In genomic region chr6:55399910-55400309, GRCm38 (mm10) we compare ENCODE assay signal across 10 mouse cellular contexts. TPM values are rescaled to one million over a fixed set of nuclear protein-coding genes. Genes with fewer than 3 reads are reported as not detected.
A peak's percentile ranks its signal among the peaks of the same experiment; 100 is the strongest.
DNase-seq lines count a peak whose midpoint lies in the region; ATAC-seq and TF ChIP-seq lines count a peak whose summit lies in the region.
"Had no signal": no experiment of that assay in that cellular context is flagged by ENCODE, and none has a peak within 500 bp of the region (broad histone marks: within the 10 kb centered on the region; RNA-seq: fewer than 3 reads in every experiment).

No protein-coding gene starts in this region.

- H3K9me3 ChIP-seq in limb, embryonic 14.5 days (ENCODE audit: control insufficient read depth, low read length): no peaks in the 10 kb centered on the region
- H3K9me3 ChIP-seq in limb, embryonic 10.5 days (replicated peaks): no peaks in the 10 kb centered on the region
- H3K9me3 ChIP-seq: liver, embryonic 15.5 days had no signal

- no peaks in the 10 kb centered on the region for H3K27me3 ChIP-seq in limb, embryonic 14.5 days (ENCODE audit: control insufficient read depth, insufficient read depth, low read length)
- peaks cover 8% of the 10 kb centered on the region for H3K27me3 ChIP-seq in limb, embryonic 10.5 days (ENCODE audit: low read depth, poor library complexity, severe bottlenecking)
- H3K27me3 ChIP-seq in thymus, adult 2 months (ENCODE audit: control insufficient read depth, insufficient read depth, low read length): no peaks in the 10 kb centered on the region

- peaks cover 6% of the 10 kb centered on the region for H3K4me1 ChIP-seq in limb, embryonic 14.5 days (ENCODE audit: control insufficient read depth, insufficient read depth, low read length)
- peaks cover 28% of the 10 kb centered on the region for H3K4me1 ChIP-seq in limb, embryonic 10.5 days
- no peaks in the 10 kb centered on the region for H3K4me1 ChIP-seq in thymus, adult 2 months (replicated peaks; ENCODE audit: control insufficient read depth, insufficient read depth, low read length)
- H3K4me1 ChIP-seq: liver, embryonic 15.5 days had no signal

- 60% methylated on average over 5 of the region's 5 CpGs for WGBS in limb, embryonic 14.5 days
- 87% methylated on average over 5 of the region's 5 CpGs for WGBS in limb, embryonic 10.5 days
- WGBS in thymus, adult 2 months: 62% methylated on average over 5 of the region's 5 CpGs

- H3K27ac ChIP-seq in limb, embryonic 14.5 days (replicated peaks; ENCODE audit: low read depth, low read length): no peak overlapping the region
- no peak overlapping the region for H3K27ac ChIP-seq in limb, embryonic 10.5 days
- H3K27ac ChIP-seq in thymus, adult 2 months (ENCODE audit: control insufficient read depth, insufficient read depth, low read length): no peak overlapping the region
- H3K27ac ChIP-seq: liver, embryonic 15.5 days had no signal

- ATAC-seq in limb, embryonic 14.5 days (ENCODE audit: low FRiP score, low read depth): no peak

- intact Hi-C loops in gastrocnemius, postnatal 14 days (cut with DNase I; ENCODE audit: low total_unique reads): no loop called here

- no peak for TF ChIP-seq CTCF in thymus, adult 2 months (IDR thresholded peaks at IDR 0.05; ENCODE audit: borderline replicate concordance, control insufficient read depth, extremely low read depth, insufficient read depth, low read length, poor library complexity)

- no peak overlapping the region for H3K4me2 ChIP-seq in limb, embryonic 14.5 days (replicated peaks; ENCODE audit: low read depth, low read length, severe bottlenecking)
- H3K4me2 ChIP-seq: liver, embryonic 15.5 days had no signal

- TF ChIP-seq POLR2A in limb, embryonic 14.5 days (IDR thresholded peaks at IDR 0.05; ENCODE audit: borderline replicate concordance, extremely low read depth, insufficient read depth, insufficient read length): no peak
- no peak for TF ChIP-seq POLR2A in thymus, adult 2 months (IDR thresholded peaks at IDR 0.05; ENCODE audit: control insufficient read depth, extremely low read depth, insufficient read depth, low read length, poor library complexity)

- DNase-seq in limb, embryonic 14.5 days (ENCODE audit: low spot score): peak; percentile 41
- no peak for DNase-seq in limb, embryonic 10.5 days (ENCODE audit: low spot score)
- DNase-seq in adrenal gland, postnatal 14 days: peak; percentile 83
- DNase-seq in cerebellum, postnatal 4 days (ENCODE audit: low spot score in 2 of 2): peak; percentile 72 to 94
- DNase-seq in layer of hippocampus, postnatal 14 days (ENCODE audit: low spot score in 2 of 2): peak; percentile 74 to 89
- peak; percentile 71 for DNase-seq in right cerebral cortex, postnatal 25 days
- DNase-seq in thymus, adult 2 months: no peak
- DNase-seq in gastrocnemius, postnatal 14 days: no peak

- H3K36me3 ChIP-seq in limb, embryonic 14.5 days (ENCODE audit: control insufficient read depth, insufficient read depth, low read length): no peaks in the 10 kb centered on the region
- H3K36me3 ChIP-seq in limb, embryonic 10.5 days: no peaks in the 10 kb centered on the region
- H3K36me3 ChIP-seq in thymus, adult 2 months (ENCODE audit: control insufficient read depth, insufficient read depth, low read length): no peaks in the 10 kb centered on the region
- H3K36me3 ChIP-seq: liver, embryonic 15.5 days had no signal

- H3K4me3 ChIP-seq in limb, embryonic 14.5 days (replicated peaks; ENCODE audit: low read length): no peak overlapping the region
- H3K4me3 ChIP-seq in limb, embryonic 10.5 days: no peak overlapping the region
- H3K4me3 ChIP-seq in thymus, adult 2 months (ENCODE audit: control insufficient read depth, insufficient read depth, low read length): no peak overlapping the region
- H3K4me3 ChIP-seq: liver, embryonic 15.5 days had no signal

- no peak overlapping the region for H3K9ac ChIP-seq in limb, embryonic 14.5 days (ENCODE audit: low read depth, low read length, severe bottlenecking)
- H3K9ac ChIP-seq: liver, embryonic 15.5 days had no signal

RNA-seq across cellular contexts. Expression of gene Ghrhr, which starts 23.8 kb away (rescaled TPM):
- polyA plus RNA-seq in limb, embryonic 14.5 days (2012; rRNA removed): not detected in 2 replicates
- not detected in 2 replicates for polyA plus RNA-seq in limb, embryonic 14.5 days (2014; fragmentation: Nextera tagmentation; extraction: Ambion mirVana)
- polyA plus RNA-seq in limb, embryonic 10.5 days (2016; fragmentation: Nextera tagmentation; extraction: Ambion mirVana): not detected in 2 replicates
- total RNA-seq in adrenal gland, postnatal 14 days (2021): not detected in 2 replicates
- not detected for total RNA-seq in layer of hippocampus, postnatal 14 days (2021)
- 0.32 and 0.74 TPM in 2 replicates for polyA plus RNA-seq in thymus, adult 2 months (2012; rRNA removed)
- not detected for total RNA-seq in gastrocnemius, postnatal 14 days (2021)
- total RNA-seq: gastrocnemius, adult 8-10 months had no signal

RNA-seq across cellular contexts. Expression of gene Adcyap1r1, which starts 51.9 kb away (rescaled TPM):
- polyA plus RNA-seq in limb, embryonic 14.5 days (2012; rRNA removed): 3.0 and 3.5 TPM in 2 replicates
- polyA plus RNA-seq in limb, embryonic 14.5 days (2014; fragmentation: Nextera tagmentation; extraction: Ambion mirVana): 0.84 and 2.2 TPM in 2 replicates
- 0.83 and 0.90 TPM in 2 replicates for polyA plus RNA-seq in limb, embryonic 10.5 days (2016; fragmentation: Nextera tagmentation; extraction: Ambion mirVana)
- total RNA-seq in adrenal gland, postnatal 14 days (2021): 29.5 and 37.0 TPM in 2 replicates
- total RNA-seq in layer of hippocampus, postnatal 14 days (2021): 100 to 1,000 TPM; 134 TPM
- polyA plus RNA-seq in thymus, adult 2 months (2012; rRNA removed): 1.1 and 1.8 TPM in 2 replicates
- 1 to 10 TPM; 2.7 to 4.0 TPM for total RNA-seq in gastrocnemius, postnatal 14 days (2021)

Comparison
In these comparisons a context has a peak if more than half of its experiments do, and no peak if none do; other contexts are left out.
1. DNase-seq: peak in limb, embryonic 14.5 days (single experiment), adrenal gland, postnatal 14 days (single experiment), cerebellum, postnatal 4 days (2 of 2), layer of hippocampus, postnatal 14 days (2 of 2) and right cerebral cortex, postnatal 25 days (single experiment); none in limb, embryonic 10.5 days (single experiment), thymus, adult 2 months (single experiment) and gastrocnemius, postnatal 14 days (single experiment).